ENCODE assay signal across 14 mouse cellular contexts in genomic region chr12:57922031-57922430, GRCm38 (mm10).
"Had no signal": no experiment of that assay in that cellular context is flagged by ENCODE, and none has a peak within 500 bp of the region (broad histone marks: within the 10 kb centered on the region; RNA-seq: fewer than 3 reads in every experiment).

No protein-coding gene starts in this region.

- H3K27me3 ChIP-seq: liver, embryonic 15.5 days; lung, embryonic 15.5 days; megakaryocyte, embryonic 14.5 days; midbrain, embryonic 13.5 days; midbrain, embryonic 15.5 days; neural tube, embryonic 12.5 days had no signal

- H3K27ac ChIP-seq: liver, embryonic 15.5 days; lung, embryonic 15.5 days; macrophage; midbrain, embryonic 13.5 days; midbrain, embryonic 15.5 days; neural tube, embryonic 12.5 days had no signal

- H3K9ac ChIP-seq: liver, embryonic 15.5 days; lung, embryonic 15.5 days; midbrain, embryonic 13.5 days; midbrain, embryonic 15.5 days; neural tube, embryonic 12.5 days had no signal

- ATAC-seq: lung, postnatal 0 days; midbrain, embryonic 13.5 days; midbrain, embryonic 15.5 days had no signal

- H3K4me2 ChIP-seq: liver, embryonic 15.5 days; lung, embryonic 15.5 days; midbrain, embryonic 11.5 days; midbrain, embryonic 13.5 days; midbrain, embryonic 15.5 days; neural tube, embryonic 12.5 days had no signal

- H3K36me3 ChIP-seq: liver, embryonic 15.5 days; lung, embryonic 15.5 days; midbrain, embryonic 13.5 days; midbrain, embryonic 15.5 days; neural tube, embryonic 12.5 days had no signal

- DNase-seq: lung, adult 2 months; right cerebral cortex, postnatal 14 days; thymus, adult 18-20 months; thymus, postnatal 14 days; thymus, postnatal 36 days had no signal

- H3K4me1 ChIP-seq: liver, embryonic 15.5 days; lung, embryonic 15.5 days; megakaryocyte, embryonic 14.5 days; midbrain, embryonic 13.5 days; midbrain, embryonic 15.5 days; neural tube, embryonic 12.5 days had no signal

- H3K9me3 ChIP-seq: liver, embryonic 15.5 days; lung, embryonic 15.5 days; midbrain, embryonic 13.5 days; midbrain, embryonic 15.5 days; neural tube, embryonic 12.5 days had no signal

- H3K4me3 ChIP-seq: liver, embryonic 15.5 days; lung, embryonic 15.5 days; megakaryocyte, embryonic 14.5 days; midbrain, embryonic 13.5 days; midbrain, embryonic 15.5 days; neural tube, embryonic 12.5 days had no signal
